Mouse (Mus musculus) megakaryocyte, embryonic 14.5 days (primary cell): ENCODE measurements around the gene Hmgcs2. TPM values are rescaled to one million over a fixed set of nuclear protein-coding genes. Genes with fewer than 3 reads are reported as not detected.

Source experiments
- H3K27me3 ChIP-seq: replicated peaks from 2 replicates; pipeline ENCODE3; 2012; ENCODE audit warnings: inconsistent platforms
- H3K36me3 ChIP-seq: replicated peaks from 2 replicates; pipeline ENCODE3; 2012; ENCODE audit warnings: low read length, inconsistent platforms, mixed read lengths
- H3K4me1 ChIP-seq: 2 replicates; pipeline ENCODE4 v1.6.1; 2012; ENCODE audit warnings: inconsistent platforms
- H3K4me3 ChIP-seq: replicated peaks from 2 replicates; pipeline ENCODE3; 2012; ENCODE audit warnings: moderate library complexity, mild to moderate bottlenecking, inconsistent platforms
- H3K9me3 ChIP-seq: 2 replicates; pipeline ENCODE4 v1.6.1; 2012; ENCODE audit warnings: inconsistent platforms
- FLI1 ChIP-seq: IDR thresholded peaks from 2 replicates; pipeline ENCODE4 v1.6.1; 2012; ENCODE audit warnings: low read length, inconsistent platforms, mixed read lengths
- GATA1 ChIP-seq: IDR thresholded peaks from 3 replicates; pipeline ENCODE4 v1.6.1; 2012; ENCODE audit warnings: mixed read lengths, low read length, inconsistent platforms, borderline replicate concordance
- polyA plus RNA-seq: library from polyadenylated mRNA; stranded (reverse); fragments of >175 nt; gene quantifications from 2 replicates; pipeline ENCODE4 v1.2.3, GENCODE M21; 2012; ENCODE audit warnings: low replicate concordance; ENCODE audit not compliant: insufficient read depth

Hmgcs2 gene
- polyA plus RNA-seq, 1 experiment: not detected

GRCm38 (mm10) chr3:98249378-98249777, 30.9 kb upstream of the Hmgcs2 start:
- H3K4me3 ChIP-seq: no peak overlapping the region
- no peaks in the 10 kb centered on the region for H3K36me3 ChIP-seq
- H3K9me3 ChIP-seq: no peaks in the 10 kb centered on the region
- TF ChIP-seq FLI1 (no peak), GATA1 (no peak)
- H3K4me1 ChIP-seq: peaks cover 11% of the 10 kb centered on the region
- H3K27me3 ChIP-seq: no peaks in the 10 kb centered on the region

GRCm38 (mm10) chr3:98249833-98250448, 30.3 kb upstream of the Hmgcs2 start:
- H3K36me3 ChIP-seq: no peaks in the 10 kb centered on the region
- TF ChIP-seq FLI1: no peak
- TF ChIP-seq GATA1: no peak
- H3K27me3 ChIP-seq: no peaks in the 10 kb centered on the region
- H3K4me1 ChIP-seq: peaks cover 15% of the 10 kb centered on the region
- no peak overlapping the region for H3K4me3 ChIP-seq
- no peaks in the 10 kb centered on the region for H3K9me3 ChIP-seq

DNA sequence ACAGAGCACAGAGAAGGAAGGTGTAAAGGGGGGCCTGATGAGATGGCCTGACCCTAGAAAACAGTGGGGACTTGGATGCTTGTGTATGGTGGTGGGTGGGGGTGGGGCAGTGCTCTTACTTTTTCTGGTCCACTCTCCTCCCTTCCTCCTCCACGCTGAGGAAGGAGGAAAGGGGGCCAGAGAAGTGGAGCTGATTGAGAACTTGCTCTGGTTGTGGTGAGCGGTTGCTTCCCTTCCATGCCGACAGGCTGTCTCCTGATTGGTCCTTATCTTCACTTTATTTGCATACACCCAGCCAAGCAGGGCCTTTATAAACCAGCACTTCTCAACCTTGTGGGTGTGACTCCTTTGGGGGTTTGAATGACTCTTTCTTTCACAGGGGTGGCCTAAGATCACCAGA, 26.2 kb upstream of the Hmgcs2 start:
- H3K4me3 ChIP-seq: no peak overlapping the region
- H3K4me1 ChIP-seq: peaks cover 15% of the 10 kb centered on the region
- no peak for TF ChIP-seq GATA1
- TF ChIP-seq FLI1: no peak
- H3K9me3 ChIP-seq: no peaks in the 10 kb centered on the region
- H3K27me3 ChIP-seq: no peaks in the 10 kb centered on the region
- no peaks in the 10 kb centered on the region for H3K36me3 ChIP-seq

DNA sequence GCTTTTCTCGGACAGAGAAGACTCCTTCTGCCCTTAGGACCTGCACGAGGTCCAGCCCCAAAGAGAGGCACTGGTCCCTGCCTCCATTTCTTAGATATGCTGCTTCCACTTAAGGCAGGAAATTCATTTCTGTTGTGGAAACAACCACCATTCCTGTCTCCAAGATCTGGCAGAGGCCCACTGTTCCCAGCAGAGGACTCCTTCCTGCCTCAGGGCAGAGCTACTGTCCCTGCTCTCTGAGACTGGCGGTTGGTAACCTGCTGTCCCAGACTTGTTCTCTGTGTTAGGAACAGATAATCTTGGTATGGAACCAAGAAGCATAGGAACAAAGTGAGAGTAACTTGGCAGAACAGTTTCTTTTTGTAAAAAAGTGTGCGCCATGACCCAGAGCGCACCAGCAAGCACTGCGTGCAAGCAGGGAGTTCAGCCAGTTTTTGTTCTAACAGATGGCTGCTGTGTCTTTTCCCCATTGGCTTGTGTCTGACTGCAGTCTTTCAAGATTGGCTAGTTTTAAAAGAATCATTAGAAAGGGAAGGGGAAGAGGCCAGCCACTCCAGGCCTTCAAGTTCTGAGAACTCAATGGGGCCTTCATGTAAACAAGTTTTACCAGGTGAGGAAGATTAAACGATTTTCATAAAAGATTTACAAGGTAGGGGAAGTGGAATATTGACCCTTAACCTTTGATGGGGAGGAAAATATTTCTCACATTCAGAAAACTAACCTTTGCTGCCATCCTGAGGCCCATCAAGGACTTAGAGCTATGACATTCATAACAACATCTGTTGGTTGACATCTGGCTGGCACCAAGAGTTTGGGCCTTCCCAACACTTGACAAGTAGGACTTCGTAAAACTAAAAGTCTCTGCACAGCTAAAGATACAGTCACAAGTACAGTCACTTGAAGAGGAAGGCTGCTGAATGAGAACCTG, 25.3 kb upstream of the Hmgcs2 start:
- no peaks in the 10 kb centered on the region for H3K36me3 ChIP-seq
- H3K27me3 ChIP-seq: no peaks in the 10 kb centered on the region
- TF ChIP-seq FLI1: no peak
- no peak for TF ChIP-seq GATA1
- H3K9me3 ChIP-seq: no peaks in the 10 kb centered on the region
- peaks cover 11% of the 10 kb centered on the region for H3K4me1 ChIP-seq
- no peak overlapping the region for H3K4me3 ChIP-seq

- no peaks in the 10 kb centered on the region for H3K27me3 ChIP-seq
- H3K9me3 ChIP-seq: no peaks in the 10 kb centered on the region
- peaks cover 9% of the 10 kb centered on the region for H3K4me1 ChIP-seq
- no peak overlapping the region for H3K4me3 ChIP-seq
- no peaks in the 10 kb centered on the region for H3K36me3 ChIP-seq
- TF ChIP-seq FLI1: no peak
- no peak for TF ChIP-seq GATA1
These were observed 21.5 kb upstream of the Hmgcs2 start for GRCm38 (mm10) chr3:98258723-98259122.

DNA sequence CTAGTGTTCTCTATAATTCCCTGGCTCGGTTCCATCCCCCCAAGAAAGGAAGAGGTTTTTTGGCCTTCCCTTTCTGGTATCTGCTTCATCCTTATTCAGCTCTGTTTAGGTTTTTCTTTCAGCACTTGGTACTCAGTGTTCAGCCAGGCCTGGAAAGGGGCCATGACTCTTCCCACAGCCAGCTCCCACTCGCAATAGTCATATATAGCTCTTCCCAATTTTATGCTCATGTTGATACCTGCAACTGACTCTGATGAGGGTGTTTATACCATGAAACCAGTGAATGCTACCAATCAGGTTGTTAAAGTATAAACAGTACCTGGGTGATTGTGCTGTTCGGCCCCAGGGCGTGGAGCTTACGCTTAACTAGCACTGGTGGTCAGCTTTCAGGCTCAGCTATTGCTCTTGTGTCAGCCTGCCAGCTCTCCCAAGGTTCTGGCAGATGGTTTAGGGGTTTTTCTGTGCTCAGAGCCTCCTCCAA, 20.9 kb upstream of the Hmgcs2 start:
- no peak overlapping the region for H3K4me3 ChIP-seq

DNA sequence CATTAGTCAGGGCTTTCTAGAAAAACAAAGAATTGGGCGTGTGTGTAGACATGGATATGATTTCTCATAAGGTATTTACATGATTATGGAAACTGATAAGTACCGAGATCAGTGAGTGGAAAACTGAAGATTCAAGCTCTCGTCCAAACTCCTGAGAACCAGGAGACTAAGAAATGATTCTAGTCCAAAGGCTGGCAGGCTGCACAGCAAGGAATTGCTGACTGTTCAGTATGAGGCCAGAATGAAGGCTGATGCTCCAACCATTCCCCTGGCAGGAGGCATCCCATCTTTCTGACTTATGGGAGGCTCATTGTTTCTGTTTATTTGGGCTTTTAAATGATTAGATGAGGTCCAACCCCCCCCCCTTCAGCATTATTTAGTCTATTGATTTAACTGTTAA, 19.7 kb upstream of the Hmgcs2 start:
- H3K27me3 ChIP-seq: no peaks in the 10 kb centered on the region
- TF ChIP-seq FLI1 (no peak), GATA1 (no peak)
- no peak overlapping the region for H3K4me3 ChIP-seq
- no peaks in the 10 kb centered on the region for H3K4me1 ChIP-seq
- H3K36me3 ChIP-seq: no peaks in the 10 kb centered on the region
- H3K9me3 ChIP-seq: no peaks in the 10 kb centered on the region

More for the DNA sequence above, 20.9 kb upstream of the Hmgcs2 start:
- no peaks in the 10 kb centered on the region for H3K27me3 ChIP-seq
- TF ChIP-seq GATA1 (no peak), FLI1 (no peak)
- peaks cover 5% of the 10 kb centered on the region for H3K4me1 ChIP-seq
- no peaks in the 10 kb centered on the region for H3K36me3 ChIP-seq
- no peaks in the 10 kb centered on the region for H3K9me3 ChIP-seq

DNA sequence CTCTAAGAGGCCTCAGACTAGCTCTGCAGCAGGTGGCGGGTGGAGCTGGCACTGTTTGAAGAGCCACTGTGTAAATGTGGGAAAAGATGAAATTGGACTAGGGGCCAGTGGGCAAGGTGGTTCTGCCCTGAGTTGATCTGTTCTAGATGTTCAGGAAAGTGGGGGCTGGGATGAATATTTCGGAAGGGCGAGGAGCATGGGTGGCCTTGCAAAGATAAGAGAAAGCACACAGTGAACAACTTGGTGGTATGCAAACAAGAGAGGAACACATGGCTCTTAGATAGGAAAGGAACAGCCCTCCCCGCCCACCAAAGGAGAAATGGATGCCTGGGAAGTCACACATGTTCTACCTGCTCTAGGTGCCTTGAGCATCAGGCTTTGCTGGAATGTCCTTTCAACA, 18.8 kb upstream of the Hmgcs2 start:
- H3K4me3 ChIP-seq: no peak overlapping the region
- H3K36me3 ChIP-seq: no peaks in the 10 kb centered on the region
- no peaks in the 10 kb centered on the region for H3K4me1 ChIP-seq
- TF ChIP-seq FLI1 (no peak), GATA1 (no peak)
- H3K9me3 ChIP-seq: no peaks in the 10 kb centered on the region
- H3K27me3 ChIP-seq: peaks cover 3% of the 10 kb centered on the region

- no peaks in the 10 kb centered on the region for H3K9me3 ChIP-seq
- no peaks in the 10 kb centered on the region for H3K36me3 ChIP-seq
- TF ChIP-seq GATA1: no peak
- no peak for TF ChIP-seq FLI1
- H3K27me3 ChIP-seq: peaks cover 3% of the 10 kb centered on the region
- no peaks in the 10 kb centered on the region for H3K4me1 ChIP-seq
- no peak overlapping the region for H3K4me3 ChIP-seq
These were observed 18.1 kb upstream of the Hmgcs2 start for GRCm38 (mm10) chr3:98262133-98262532.

- Histone ChIP-seq H3K27me3 (peaks cover 8% of the 10 kb centered on the region), H3K36me3 (no peaks in the 10 kb centered on the region), H3K9me3 (peaks cover 8% of the 10 kb centered on the region), H3K4me3 (no peak overlapping the region), H3K4me1 (no peaks in the 10 kb centered on the region)
- TF ChIP-seq FLI1: no peak
- TF ChIP-seq GATA1: no peak
These were observed 13.0 kb upstream of the Hmgcs2 start for GRCm38 (mm10) chr3:98267249-98267651.
